Mouse (Mus musculus) cerebellum, adult 9-11 months (tissue): ENCODE results near the gene Olfr297.

Experiments used
- DNase-seq: peaks from one replicate; pipeline ENCODE4 v3.0.0; 2022

Olfr297 gene

DNA sequence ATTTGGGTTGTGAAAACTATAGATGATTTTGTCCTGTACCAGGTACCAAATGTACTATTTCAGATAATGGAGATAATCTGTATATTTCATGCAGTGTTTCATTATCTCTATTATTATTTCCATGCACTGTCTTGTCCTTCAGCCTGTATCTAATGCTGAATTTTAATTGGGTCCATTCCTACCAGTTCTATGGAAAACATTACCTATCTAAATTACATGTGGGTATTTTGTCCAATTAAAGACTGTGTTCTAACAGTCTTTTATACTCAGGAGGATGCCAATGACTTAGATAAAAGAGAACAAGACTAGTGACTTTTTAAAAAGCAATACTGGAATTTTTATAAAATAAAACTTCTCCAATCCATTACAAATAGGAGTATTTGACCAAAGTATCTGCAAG, at the start of gene Olfr297:
TSS of gene Olfr297 (plus strand) at position 301 of the 400 bp plus-strand sequence.
- no peak for DNase-seq

DNA sequence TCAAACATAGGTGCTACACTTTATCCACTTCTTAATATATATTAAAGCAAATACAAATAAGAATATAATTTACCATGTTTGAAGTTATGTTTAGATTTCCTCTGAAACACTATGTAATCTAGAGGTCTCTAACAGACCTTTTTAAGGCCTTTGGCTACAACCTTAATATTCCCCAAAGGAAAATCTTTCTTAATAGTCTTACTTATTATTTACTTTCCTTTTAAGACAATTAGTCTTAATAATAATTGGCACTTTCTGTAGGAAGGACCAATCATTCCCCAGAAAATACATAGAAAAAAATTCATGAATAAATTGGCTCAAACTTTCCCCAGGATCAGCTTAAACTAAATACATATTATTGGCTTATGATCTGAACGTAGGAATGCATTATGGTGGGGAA, 27.4 kb upstream of the Olfr297 start, which contains the start of gene Olfr298:
TSS of gene Olfr298 (minus strand) at position 101 of the 400 bp plus-strand sequence.
- DNase-seq: no peak
